Mouse (Mus musculus) c-Kit-negative CD71-positive TER-119-positive erythroid progenitor cells, embryonic 14.5 days (primary cell): ENCODE results near the gene Setd1b.

Experiments
- DNase-seq: peaks from one replicate; pipeline ENCODE4 v3.0.0-alpha.2; 2013; ENCODE audit warnings: low read depth, low spot score

The Setd1b gene

DNA sequence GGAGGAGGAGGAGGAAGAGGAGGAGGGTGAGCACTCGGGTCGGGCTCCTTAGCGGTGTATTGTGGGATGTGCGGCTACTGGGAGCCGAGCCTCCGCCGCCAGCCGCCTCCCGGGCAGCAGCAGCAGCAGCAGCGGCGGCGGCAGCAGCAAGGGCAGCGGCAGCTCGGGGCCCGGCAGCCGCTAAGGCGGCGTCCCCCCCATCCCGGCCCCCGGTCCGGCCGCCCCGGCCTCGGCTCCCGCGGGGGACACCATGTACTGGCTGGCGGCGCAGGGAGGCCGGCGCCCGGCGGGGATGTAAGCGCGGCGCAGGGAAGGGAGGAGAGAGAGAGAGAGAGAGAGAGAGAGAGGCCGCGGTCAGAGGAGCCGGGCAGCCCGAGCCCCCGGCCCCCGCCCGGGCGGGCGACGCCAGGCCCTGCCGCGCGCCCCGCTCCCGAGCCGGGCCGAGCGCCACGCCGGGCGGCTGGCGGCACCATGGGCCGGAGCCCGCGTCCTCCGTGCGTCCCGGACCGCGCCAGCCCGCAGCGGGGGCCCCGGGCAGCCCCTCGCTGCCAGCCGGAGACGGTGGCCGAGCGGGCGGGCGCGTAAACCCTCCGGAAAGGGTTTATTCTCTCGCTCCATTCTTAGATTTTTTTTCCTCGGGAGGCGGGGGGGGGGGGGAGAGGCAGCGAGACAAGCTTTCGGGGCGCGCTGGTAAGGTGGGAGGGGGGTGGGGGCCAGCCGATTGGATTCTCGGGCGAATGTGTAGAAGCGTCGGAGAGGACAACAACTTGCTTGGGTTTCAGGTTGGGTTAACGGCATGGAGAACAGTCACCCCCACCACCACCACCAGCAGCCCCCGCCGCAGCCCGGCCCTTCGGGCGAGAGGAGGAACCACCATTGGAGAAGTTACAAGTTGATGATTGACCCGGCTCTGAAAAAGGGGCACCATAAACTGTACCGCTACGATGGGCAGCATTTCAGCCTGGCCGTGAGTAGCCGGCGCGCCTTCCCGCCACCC is at the start of gene Setd1b:
Setd1b (plus strand) TSS at position 33 of the 997 bp plus-strand sequence.
- no peak for DNase-seq

GRCm38 (mm10) chr5:123093077-123093633 is 48.8 kb upstream of the Setd1b start:
- peak; percentile 76 for DNase-seq

- peak; percentile 79 for DNase-seq
Measured at GRCm38 (mm10) chr5:123094238-123094991, 47.6 kb upstream of the Setd1b start.

GRCm38 (mm10) chr5:123096299-123096698 is 45.7 kb upstream of the Setd1b start:
- DNase-seq: no peak

GRCm38 (mm10) chr5:123098487-123098886 is 43.5 kb upstream of the Setd1b start:
- no peak for DNase-seq

DNA sequence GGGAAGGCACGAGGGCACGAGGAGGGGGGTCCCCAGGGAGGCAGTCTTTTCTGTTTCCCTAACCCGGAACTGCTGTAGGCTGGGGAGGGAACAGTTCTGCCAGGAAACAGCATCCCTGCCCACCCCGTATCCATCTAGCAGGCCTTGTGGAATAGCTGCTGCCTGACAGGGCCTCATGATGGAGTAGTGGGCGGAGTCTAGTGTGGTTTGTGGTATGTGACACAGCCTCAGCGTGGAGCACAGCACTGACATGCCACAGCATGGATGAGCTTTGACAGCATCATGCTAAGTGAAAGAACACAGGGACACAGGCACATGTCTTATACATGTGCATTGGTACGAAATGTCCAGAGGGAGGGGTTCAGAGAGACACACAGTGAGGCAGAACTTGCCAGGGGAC is 39.6 kb upstream of the Setd1b start:
- DNase-seq: no peak

GRCm38 (mm10) chr5:123103556-123103955 is 38.4 kb upstream of the Setd1b start:
- DNase-seq: no peak

DNA sequence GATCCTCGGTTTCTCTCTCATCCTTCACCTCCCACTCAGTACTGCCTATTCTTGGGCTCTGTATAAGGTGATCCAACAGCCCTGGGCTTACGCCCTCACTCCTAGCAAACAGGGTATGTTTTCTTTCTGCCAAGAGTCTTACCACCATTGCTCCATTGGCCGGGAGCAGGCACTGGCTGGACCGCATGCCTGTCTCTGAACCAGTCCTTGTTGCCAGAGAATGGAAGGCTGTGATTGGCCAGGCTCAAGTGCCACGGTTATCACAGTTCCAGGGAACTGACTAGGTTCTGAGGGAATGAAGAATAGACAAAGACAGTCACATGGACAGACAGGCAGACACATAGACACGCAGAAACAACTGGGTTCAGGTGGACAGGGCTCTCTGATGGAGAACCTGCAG is 37.2 kb upstream of the Setd1b start:
- no peak for DNase-seq

DNA sequence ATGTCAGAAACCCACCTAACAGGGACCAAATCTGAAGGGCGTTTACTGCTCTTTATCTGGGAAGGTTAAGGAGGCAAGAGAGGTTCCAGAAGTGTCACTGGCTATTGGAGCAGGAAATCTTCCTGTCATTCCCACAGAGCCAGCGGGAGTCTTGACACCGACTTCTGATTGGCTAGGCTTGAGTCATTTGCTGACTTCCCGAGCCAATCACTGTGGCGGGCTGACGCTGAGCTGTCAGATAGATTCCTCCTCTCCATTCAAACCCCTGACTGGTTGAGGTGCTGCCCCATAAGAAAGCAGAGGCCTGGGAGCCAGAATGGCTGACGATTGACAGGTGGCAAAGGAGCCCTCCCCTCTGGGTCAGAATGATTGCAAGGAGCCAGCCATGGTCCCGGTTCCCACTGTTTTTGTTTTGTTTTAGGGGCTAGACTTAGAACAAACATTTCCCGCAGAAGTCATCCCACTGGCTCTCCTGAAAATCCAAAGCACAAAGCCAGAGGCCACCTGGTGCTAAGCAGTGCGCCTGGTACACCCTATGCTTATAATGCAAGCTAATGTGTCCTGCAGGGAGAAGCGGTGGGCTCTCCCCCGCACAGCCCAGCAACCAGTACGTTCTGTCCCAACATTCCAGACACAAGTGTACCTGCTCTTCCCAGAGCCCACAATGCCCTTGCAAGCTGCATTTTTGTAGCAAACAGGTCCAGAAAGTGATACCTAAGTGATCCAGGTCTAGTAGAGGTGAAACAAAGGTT is 32.4 kb upstream of the Setd1b start:
- no peak for DNase-seq

DNA sequence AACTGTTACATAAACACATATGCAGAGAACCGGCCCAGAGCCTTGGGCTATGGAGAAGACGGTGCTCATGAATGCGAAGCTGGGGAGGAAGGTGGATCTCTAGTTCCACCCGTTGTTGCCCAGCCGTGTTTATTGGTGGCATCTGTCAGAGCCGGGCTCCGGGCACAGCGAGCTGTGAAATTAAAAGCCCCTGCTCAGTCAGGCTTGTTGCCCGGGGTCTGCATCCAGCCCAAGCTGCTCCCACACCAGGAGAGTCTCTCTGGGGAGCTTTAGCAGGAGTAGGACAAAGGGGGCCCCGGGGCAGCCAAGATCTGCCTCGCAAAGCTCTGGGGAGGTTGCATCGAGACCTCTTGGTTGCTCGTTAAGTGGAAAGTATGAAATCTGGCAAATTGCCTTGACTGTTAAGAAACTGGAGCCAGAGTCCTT is 31.7 kb upstream of the Setd1b start:
- no peak for DNase-seq

DNA sequence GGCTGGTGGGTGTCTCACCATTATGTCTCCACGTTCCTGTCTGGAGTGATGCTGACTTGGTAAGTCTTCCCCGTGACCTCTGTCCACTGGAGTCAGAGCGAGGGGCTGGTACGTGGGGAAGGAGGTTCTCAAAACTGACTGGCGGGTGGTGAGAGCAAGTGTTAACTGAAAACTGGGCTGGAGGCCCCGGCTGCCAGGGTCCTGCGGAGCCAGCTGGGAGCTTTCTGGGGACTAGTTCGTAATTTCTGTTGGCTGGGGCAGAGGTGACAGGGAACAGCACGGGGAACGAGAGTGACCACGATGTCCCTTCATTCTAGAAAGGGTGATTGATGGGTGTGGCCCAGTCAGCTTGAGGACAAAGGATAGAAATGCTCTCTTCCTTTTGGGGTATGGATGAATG is 27.9 kb upstream of the Setd1b start:
- DNase-seq: no peak

GRCm38 (mm10) chr5:123114924-123115323 is 27.1 kb upstream of the Setd1b start:
- DNase-seq: no peak

DNA sequence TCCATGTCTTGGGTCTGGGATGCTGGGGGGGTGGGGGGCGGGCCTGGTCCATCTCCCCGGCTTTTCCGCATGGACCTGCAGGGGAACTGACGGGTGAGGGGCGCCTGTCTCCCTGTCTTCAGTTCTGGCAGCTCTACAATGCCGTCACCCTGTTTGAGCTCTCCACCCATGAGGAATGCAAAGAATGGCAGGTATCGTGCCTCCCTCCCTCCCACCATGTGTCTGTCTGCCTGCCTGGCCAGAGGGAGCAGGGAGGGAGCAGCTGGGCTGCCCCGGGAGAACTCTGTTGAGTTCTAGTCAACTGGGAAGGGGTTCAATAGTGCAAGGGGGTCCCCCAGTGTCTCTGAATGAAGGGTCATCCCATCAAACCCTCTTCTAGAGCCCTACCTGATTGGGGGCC is 25.9 kb upstream of the Setd1b start:
- DNase-seq: no peak

GRCm38 (mm10) chr5:123117257-123117656 is 24.7 kb upstream of the Setd1b start:
- DNase-seq: no peak

GRCm38 (mm10) chr5:123117773-123118172 is 24.2 kb upstream of the Setd1b start:
- no peak for DNase-seq

- no peak for DNase-seq
Measured at GRCm38 (mm10) chr5:123118826-123119225, 23.2 kb upstream of the Setd1b start.

GRCm38 (mm10) chr5:123120624-123121215 is 21.3 kb upstream of the Setd1b start:
- no peak for DNase-seq

- DNase-seq: no peak
Measured at GRCm38 (mm10) chr5:123122181-123122580, 19.8 kb upstream of the Setd1b start.

- no peak for DNase-seq
Measured at GRCm38 (mm10) chr5:123125105-123125504, 16.9 kb upstream of the Setd1b start.

GRCm38 (mm10) chr5:123125638-123126406 is 16.2 kb upstream of the Setd1b start:
- no peak for DNase-seq
